Mouse (Mus musculus): ENCODE data around the gene Fam173b.

The Fam173b gene

DNA sequence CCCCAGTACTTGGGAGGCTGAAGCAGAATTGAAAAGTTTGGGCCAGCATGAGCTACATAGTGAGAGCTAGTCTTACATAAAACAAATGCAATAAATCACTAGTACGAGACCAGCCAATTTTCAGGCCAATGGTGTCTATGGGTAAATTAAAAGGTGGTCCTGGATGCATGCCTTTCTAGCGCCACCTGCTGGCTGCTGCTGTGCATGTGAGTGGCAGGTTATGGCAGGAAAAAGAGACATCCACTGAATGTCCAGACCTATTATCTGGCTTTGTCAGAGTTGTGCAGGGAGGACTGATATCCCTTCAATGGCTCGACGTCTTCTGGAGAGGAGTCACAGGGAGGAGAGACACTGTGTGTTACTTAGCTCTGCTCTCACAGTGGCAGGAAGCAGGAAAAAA, 15.1 kb upstream of the Fam173b start:
- in situ Hi-C loops (cut with MboI, MseI) = no loop called here

DNA sequence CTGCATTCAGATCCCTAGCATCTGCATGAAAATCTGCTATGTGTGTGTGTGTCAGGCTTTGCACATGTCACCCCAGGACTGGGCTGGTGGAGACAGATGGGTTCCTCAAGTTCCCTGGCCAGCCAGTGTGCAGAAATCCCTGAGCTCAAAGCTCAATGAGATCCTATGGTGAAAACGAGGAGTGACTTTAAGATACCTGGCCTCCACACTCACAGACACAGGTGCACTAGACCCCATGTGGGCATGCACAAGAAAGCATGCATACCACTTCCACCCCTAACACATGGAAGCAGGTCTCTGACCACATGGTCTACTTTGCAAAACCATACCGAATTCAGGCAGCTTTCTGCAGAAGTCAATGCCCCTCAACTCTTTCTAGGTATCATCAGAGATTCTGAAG, 13.9 kb upstream of the Fam173b start:
- in situ Hi-C loops (cut with MboI, MseI) = no loop called here

DNA sequence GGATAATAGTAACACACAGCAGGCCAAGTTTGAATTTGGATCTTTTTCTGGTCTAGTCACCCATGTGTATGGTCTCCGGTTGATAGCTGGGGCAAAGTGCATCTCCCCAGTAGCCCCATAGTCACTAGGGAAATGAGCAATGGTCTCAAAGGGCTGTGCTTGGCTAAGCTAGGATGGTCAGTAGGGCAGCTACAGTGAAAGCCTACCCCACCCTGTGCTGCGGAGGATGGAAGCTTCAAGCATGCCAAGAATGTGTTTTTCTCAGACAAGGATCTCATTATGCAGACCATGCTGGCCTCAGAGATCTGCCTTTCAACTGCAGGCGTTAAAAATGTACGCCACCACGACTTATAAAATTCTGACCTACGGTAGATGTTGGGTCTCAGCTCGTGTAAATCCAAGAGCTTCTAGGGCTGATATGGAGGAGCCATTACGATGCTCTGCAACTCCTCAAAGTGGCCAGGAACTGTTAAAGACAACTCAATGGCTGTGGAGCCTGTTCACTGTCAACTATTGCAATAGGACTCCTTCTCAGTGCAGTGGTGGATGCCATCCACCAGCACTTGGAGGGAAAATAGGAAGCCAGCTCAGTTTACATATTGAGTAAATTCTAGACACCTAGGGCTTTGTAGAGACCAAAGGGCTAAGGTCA, 12.5 kb upstream of the Fam173b start:
- in situ Hi-C loops (cut with MboI, MseI) = no loop called here

DNA sequence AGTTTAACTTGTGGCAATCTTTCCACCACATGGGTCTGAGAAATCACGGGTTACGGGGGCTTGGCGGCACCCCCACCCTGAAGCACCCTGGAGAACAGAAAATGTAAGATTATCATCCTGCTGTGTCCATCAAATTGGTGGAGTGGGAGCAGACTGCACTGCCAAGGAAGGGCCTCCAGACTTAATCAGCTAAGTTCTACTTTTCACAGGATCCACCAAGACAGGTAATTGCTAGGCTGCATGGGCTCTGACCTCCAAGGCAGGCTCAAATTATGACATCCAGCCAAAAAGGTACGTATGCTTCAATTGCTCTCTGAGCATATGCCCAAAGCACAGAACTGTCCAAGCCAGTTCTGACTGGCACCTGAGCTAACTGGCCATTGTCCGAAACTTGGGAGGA, 11.5 kb upstream of the Fam173b start:
- in situ Hi-C loops (cut with MboI, MseI) = loop anchor here (5.0 to 10.0 kb wide), 2 partner anchors 145 to 373 kb away; no protein-coding TSS in a partner anchor

DNA sequence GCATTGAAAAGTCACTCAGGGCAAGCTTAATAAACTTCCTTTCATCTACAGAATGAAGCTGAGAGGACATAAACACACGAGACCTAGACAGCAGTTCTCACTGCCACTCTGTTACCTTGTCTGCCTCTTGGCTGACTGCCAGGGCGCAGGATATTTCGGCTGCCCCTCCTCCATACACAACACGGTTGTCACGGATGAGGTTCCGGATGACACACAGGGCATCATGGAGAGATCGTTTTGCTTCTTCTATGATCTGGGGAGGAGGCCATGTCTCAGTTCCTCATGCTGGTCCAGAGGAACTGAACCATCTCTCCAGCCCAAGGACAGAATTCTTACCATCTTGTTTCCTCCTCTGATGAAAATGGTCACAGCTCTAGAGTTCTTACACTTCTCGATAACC, 9.1 kb upstream of the Fam173b start:
- in situ Hi-C loops (cut with MboI, MseI) = loop anchor here (5.0 to 10.0 kb wide), 2 partner anchors 148 to 375 kb away; no protein-coding TSS in a partner anchor

DNA sequence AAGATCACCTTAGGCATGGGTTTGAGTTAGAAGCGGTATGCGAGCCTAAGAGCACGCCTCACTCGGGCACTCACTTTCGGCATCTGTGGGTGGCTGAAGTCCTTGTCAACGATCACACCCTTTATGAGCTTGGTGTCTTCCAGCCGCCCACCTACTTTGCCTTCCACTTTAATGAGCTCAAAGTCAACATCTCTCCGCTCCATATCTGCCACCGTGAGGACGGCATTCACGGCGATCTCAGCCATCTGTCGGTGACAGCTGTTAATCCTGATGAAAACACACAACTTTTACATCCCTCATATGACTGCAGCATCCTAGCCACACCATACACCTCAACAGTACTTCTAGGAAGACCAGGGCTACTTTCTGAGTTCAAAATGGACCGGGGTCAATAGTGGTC, 7.4 kb upstream of the Fam173b start:
- in situ Hi-C loops (cut with MboI, MseI) = loop anchor here (5.0 to 10.0 kb wide), 2 partner anchors 149 to 377 kb away; no protein-coding TSS in a partner anchor

DNA sequence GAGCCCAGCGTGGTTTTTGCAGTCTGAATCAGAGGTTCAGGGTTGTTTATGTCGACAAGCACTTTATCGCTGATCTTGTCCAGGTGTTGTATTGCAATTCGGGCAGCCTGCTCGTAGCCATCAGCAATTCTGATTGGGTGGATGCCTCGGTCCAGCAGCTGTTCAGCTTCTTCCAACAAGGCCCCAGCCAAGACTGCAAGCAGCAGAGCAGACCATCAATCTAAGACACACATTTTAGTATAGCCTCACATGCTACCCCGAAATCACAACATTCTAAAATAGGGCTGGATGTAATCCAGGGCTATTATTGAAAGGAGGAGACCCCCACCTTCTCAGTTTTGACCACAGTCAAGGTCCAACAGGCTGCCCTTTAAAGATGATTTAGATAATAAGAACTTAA, 6.0 kb upstream of the Fam173b start:
- in situ Hi-C loops (cut with MboI, MseI) = loop anchor here (10.0 kb wide), 1 partner anchor 151 kb away; no protein-coding TSS in a partner anchor

DNA sequence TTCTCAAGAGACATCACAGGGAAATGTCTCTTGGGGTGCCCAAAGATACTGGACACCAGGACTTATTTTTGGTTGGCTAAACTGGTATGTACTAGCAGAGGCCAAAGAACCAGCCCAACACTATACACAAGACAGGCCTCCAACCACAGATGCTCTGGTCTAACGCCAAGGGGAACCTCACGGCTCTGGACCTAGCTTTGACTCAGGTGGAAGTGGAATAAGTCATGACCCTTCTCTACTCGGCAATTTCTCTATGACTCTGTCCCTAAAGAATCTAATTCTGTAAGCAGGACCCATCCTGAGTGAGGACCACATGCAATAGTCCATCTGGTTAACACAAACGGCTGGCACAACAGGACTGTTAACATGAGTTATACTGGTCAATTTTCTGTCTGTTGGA, 1.8 kb upstream of the Fam173b start:
- in situ Hi-C loops (cut with MboI, MseI) = loop anchor here (10.0 kb wide), 1 partner anchor 155 kb away; no protein-coding TSS in a partner anchor

DNA sequence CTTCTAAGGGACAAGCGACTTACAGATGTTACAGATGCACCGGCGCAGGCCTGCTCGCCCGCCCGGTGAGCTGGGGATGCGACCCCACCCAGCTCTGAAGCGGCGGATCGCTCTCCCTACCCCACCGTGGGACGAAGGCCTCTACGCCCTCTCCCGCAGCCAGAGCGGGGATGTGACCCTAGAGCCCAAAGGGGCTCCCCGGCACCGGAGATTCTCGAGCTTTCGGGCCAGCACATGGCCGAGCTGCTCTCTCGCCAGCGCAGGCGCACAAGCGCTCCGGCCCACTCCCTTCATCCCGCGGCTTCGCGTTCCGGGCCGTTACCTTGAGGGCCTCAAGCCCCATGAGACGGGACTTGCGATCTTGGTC, 390 bp upstream of the Fam173b start:
- in situ Hi-C loops (cut with MboI, MseI) = no loop called here

DNA sequence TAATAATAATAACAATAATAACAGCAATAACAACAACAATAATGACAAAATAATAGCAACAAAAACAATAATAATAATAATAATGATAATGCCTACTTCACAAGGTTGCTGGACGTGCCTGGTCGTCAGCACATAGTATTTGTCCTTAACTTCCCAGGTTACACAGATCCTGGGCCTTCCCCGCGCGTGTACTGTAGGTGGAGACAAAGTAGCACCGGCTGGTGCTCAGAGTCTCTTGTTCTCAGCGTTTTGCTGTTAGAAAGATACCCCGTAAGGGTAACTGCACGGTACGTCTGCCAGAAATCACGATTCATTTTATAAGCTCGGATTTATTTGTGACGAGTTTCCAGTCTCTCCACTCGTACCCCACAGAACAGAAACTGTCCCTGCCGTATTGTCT, 774 bp downstream of the Fam173b start:
- in situ Hi-C loops (cut with MboI, MseI) = no loop called here

DNA sequence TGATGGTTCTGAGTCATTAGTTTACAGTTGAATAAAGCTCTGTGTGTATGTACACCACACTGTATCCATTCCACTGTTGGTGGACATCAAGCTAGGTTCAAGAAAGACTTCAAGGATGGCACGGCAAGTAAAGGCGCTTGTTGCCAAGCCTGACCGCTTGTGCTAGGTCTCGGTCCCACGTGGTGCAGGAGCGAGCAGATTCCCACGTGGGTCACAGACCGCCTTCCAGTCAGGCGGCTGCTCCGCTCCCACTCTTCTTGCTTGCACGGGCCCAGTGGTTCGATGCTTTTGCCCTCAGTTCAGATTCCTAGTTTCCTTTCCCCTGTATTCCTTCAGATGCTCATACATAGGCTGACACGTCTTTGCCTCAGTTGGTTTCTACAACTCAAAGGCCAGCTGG, 1.5 kb downstream of the Fam173b start:
- in situ Hi-C loops (cut with MboI, MseI) = no loop called here

DNA sequence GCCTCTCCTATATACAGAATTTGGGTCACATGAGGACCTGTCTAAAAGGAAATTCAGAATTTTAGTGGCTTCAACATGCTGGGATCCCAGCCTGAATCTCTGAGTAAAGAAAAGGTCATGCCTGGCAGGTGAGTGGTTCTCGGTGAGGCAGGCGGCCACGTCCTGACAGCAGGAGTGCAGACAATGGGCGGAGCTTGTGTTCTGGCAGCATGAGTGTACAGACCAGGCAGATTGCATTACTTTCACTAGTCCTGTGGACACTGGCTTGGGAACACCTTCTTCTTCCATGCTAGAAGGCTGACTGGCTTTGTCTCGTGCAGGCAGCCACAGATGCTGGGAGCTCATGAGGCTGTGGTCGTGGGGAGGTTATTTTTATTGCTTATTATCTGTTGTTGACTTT, 5.2 kb downstream of the Fam173b start:
- in situ Hi-C loops (cut with MboI, MseI) = no loop called here

DNA sequence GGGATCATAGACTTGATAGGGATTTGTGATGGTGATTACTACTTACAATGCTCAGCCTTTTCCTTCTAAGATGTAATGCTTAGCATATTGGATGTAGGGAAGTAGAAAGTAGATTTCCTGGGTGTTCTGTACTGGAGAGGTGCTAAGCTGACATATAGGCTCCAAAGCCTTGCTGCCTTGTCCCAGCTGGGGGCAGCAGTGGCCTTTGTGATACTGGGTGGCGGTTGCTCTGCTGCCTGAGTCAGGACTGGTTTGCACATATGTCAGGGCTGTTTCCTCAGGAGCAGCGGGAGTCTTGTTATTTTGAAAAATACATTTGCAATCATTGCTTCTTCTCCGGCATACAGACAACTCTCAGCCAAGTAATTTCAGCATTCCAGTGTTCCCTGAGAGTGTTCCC, 9.4 kb downstream of the Fam173b start:
- in situ Hi-C loops (cut with MboI, MseI) = no loop called here

DNA sequence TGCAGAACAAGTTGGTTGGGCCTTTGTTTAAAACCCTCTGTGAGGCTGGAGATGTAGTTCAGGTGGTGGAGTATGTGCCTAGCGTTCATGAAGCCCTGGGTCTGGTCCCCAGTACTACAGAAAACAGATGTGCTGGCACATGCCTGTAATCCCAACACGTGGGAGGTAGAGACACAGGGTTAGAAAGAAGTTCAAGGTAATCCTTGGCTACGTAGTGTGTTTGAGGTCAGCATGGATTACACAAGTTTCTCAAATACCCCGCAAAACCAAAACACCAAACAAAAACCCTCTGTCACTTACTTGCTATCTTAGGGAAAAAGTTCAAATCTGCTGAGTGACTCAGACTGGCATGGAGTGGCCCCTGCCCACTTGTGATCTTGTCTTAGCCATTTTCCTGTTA, 10.3 kb downstream of the Fam173b start:
- in situ Hi-C loops (cut with MboI, MseI) = no loop called here

DNA sequence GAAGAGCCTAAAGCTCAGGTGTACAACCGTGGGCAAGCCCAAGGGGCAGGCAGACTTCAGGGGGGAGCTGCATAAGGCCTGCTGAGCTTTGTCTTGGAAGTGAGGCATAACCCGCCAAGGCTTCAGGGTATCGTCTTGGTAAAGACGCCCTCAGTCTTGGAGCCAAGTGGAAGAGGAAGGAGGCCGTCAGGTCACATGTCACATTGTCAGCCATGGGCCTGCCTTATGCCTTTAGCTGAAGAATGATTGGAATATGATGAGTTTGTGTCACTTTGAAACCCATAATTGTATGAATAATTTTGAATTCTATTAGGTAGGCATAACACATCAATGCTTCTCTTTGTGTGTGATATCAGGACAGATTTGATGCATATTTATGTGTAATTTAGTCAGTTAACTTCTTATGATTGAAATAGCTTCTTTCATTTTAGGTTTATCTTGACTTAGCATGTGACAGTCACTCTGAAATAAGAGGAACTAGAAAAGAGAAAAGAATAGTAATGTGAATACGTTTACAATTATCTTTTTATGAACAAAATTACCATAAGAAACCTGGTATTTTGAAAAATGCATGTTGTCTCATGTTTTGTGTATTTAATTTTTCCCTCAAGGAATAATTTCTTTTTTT, 12.3 kb downstream of the Fam173b start:
- in situ Hi-C loops (cut with MboI, MseI) = no loop called here

DNA sequence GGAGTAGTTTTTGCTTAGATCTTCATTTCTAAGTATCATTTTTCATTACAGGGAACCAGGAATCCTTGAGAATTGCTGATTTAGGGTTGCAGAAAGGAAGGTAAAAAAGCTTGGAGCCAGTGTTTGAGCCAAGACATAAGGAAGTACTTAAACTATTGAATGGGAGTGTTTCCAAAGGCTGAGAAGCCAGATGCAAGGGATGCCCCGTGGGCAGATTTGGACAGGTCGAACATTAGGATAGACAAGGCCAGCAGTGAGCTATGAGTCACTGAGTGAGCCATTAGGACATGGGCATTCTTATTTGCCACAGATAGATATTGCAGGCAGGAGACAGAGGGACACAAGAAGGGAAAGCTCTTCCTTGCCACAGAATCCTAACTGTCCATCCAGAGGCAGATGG, 13.0 kb downstream of the Fam173b start:
- in situ Hi-C loops (cut with MboI, MseI) = no loop called here

DNA sequence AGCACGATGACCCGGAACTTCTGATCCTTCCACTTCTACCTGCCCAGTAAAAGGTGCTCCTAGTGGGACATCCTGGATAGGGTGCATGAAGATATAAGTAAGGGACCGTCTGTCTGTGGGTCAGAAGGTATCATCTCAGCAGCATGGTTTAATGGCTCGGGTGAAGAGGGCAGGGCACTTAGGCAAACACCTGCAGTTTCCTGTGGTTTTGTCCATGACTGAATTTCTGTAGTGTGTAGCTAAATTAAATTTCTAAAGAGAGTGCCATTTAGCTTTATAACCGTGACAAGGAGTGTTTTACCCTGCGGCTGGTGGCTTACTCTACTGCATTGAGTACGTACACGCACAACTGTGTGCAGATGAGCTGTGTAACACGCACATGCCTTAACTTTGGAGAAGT, 15.6 kb downstream of the Fam173b start:
- in situ Hi-C loops (cut with MboI, MseI) = no loop called here

DNA sequence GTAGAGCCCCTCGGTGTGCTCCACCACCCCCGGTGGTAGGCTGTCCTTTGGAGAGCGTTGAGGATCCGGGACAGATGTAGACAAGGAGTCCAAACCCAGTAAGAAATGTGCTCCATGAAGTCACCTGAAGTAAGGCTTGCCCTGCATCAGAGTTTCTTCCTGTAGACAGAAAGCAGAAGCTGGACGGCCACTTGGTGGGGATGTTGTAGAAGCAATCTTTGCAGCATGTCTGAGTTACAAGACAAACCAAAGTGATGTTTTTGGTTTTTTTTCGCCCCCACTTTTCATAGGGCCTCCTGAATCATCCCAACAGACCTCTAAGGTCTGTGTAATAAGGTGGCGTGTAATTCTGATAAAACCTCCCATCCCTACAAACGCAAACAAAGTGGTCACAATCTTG, 17.9 kb downstream of the Fam173b start:
- in situ Hi-C loops (cut with MboI, MseI) = no loop called here

DNA sequence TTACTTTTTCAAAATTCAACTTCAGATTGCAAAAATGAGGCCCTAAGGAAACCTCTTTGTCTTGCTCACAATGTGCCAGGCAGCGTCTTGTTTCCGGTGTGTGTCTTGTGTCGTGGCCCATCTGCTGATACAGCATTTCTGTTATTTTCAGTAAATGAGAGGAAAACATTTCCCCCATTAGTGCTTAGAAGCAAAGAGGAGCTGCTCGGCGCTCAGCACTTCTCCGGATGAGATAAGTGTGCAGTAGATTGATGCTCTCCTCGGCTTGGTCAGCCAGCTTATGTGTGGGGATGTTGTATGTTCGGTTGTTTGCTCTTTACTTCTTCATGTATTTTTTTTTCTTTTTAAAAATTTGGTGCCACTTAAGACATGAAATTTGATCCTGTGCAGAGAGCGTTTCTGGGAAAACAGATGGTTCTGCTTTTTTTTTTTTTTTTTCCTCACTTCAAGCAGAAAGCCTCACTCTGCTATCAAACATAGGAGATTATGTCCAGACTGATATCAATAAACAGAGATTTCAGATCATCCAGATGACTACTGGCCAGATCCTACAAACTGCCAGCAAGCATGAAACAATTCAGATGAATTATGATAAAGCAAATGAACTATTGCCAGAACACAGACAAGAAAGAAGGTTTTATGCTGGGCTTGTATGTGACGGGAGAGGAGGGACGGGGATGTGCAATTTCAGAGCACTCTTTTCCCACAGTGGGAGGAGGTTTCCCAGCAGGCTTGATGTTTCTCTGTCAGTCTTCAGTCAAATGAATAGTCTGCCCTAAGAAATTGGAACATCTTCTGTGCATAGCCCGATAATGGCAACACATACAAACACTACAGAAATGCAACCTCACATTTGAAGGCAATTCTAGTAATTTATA, 25.9 kb downstream of the Fam173b start:
- in situ Hi-C loops (cut with MboI, MseI) = no loop called here

DNA sequence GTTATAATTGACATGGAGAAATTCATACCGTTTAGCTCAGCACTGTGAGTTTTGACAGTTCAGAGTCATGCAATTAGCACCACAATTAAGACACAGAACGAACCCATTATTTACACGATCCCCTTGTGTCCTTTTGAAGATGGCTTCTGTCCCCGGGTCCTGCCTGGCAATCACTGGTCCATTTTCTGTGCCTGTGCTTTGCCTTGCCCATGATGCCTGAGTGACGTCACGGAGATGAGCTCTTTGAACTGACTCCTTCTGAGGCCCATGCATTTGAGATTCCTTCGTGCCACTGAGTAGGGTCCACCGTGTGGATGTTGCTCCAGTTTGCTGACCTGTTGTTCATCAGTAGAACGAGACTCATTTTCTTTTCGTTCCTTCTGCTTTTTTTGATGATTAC, 26.5 kb downstream of the Fam173b start:
- in situ Hi-C loops (cut with MboI, MseI) = no loop called here

DNA sequence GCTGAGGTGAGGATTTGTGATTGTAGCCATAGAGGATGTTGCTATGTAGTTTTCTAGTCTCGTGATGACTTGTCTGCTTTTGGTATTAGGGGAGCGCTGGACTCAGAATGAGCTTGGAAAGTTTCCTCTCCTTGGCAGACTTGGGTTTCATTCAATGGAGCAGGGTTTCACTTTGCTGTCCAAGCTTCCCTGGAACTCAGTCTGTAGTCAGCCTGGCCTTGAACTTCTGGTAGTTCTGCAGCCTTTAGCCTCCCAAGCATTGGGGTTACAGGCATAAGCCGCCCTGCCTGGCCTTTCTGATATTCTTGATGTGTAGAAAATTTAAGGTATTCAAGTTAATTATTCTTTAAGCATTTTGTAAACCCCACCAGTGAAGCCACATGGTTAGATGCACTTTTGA, 27.9 kb downstream of the Fam173b start:
- in situ Hi-C loops (cut with MboI, MseI) = no loop called here

DNA sequence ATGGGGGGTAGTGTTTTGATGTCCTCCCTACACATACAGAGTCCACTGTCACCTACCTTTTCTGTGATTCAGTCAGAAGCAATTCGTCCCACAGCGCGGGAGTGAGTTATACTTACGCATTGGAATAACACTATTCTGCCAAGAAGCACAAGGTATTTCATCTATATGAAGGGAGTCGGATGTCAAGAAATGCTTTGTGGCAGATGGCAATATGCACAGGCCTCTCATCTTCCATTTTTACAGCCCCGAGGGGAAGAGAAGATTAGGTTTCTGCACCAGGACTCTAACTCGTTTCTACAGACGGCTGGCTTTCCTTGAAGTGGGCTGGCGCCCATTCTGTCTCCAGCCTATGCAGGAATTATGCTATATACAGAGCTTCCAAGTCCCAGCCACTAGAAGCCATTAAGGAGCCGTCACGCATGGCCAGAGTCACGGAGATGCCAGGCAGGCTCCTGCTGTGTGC, 29.8 kb downstream of the Fam173b start:
- in situ Hi-C loops (cut with MboI, MseI) = no loop called here

All from regulatory T cell (primary cell).